Mouse (Mus musculus): Measurements from ENCODE around the gene Hoxd12.

Gene Hoxd12

GRCm38 (mm10) chr2:74681594-74682531, 7.0 kb downstream of the Hoxd12 start:
- peak in 1 of 2 experiments; percentile 24 for DNase-seq (ENCODE audit: low spot score in 2 of 2)

GRCm38 (mm10) chr2:74682796-74683195, 8.0 kb downstream of the Hoxd12 start:
- no peak for DNase-seq (ENCODE audit: low spot score in 2 of 2)

DNA sequence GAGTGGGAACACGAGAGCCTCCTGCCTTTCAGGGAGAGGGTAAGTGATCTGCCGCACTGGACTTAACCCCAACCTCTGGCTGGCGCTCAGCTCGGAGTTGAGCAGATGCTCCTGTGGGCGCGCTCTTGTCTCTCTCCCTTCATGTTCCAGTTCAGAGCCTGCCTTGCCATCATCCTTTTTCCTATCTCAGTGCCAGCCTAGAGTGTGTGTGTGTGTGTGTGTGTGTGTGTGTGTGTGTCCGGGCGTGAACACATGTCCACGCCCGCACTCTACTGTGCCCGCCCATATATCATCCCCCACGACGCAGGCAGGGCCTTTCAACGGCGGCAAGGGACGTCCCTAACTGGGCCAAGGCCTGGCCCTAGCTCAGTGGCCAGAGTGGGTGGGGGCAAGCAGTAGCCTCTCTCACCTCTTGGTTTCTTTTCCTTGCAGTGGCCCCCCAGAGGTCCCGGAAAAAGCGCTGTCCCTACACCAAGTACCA, 8.7 kb downstream of the Hoxd12 start:
- DNase-seq (ENCODE audit: low spot score in 2 of 2) = no peak

DNA sequence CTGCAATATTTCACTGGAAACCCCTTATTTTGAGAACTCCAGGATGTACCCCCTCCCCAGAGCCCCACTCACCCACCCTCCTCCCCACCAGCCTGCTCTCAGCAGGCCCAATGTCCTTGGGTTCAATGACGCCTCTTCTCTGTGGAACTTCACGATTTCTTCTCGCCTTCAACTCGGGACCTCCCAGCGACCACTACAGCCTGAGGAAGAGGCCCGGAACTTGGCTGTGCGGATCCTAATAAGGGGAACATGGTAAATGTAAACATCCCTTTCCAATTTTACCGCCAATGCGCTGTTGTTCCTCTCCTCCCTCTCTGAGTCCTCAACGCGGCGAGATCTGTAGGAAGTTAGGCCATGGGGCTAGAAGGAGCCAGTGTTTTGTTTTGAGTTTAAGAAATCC, 9.3 kb downstream of the Hoxd12 start:
- DNase-seq (ENCODE audit: low spot score in 2 of 2) = no peak

GRCm38 (mm10) chr2:74685059-74685603, 10.3 kb downstream of the Hoxd12 start:
- no peak for DNase-seq (ENCODE audit: low spot score in 2 of 2)

- no peak for DNase-seq (ENCODE audit: low spot score in 2 of 2)
Measured at GRCm38 (mm10) chr2:74686301-74686987, 11.6 kb downstream of the Hoxd12 start.

GRCm38 (mm10) chr2:74686988-74687697, 12.3 kb downstream of the Hoxd12 start:
- DNase-seq (ENCODE audit: low spot score in 2 of 2) = no peak

DNA sequence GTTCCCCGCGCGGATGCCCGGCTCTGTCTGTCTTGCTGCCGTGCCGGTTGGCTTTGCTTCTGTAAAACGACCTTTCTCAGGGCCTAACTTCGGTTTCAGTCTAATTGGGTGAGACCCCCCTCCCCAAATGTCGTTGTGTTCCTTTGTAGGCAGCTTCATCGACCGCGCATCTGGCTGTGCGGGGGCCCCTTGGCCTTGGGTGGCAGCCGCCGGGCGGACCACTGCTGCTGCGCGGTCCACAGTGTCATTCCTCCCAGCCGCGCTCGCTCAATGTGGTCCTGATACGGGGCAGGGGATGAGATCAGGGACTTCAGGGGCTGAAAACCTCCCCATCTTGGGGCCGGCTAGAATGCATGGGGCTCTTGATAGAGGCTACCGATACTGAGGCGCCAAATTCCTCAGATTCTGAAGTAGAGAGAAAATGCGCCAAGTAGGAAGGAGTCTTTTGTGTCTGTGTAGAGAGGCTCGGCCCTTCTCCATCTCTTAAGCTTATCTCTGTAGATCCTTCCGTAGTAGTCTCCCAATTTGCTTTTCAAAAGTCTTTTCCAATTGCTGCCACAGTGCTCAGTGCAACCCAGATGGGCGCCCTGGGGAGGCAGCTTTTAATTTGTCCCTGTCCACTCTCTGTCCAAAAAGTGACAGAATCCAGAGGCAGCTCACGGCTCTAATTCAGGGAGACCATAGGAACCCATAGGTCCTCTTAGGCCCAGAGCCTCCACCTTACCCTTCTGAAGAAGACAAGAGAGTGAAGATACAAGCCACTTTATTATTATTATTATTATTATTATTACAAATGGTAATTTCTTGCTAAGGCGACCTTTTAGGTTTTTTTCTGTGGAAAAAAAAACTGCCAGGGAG, 13.1 kb downstream of the Hoxd12 start:
- DNase-seq (ENCODE audit: low spot score in 2 of 2) = no peak

- no peak for DNase-seq (ENCODE audit: low spot score in 2 of 2)
Measured at GRCm38 (mm10) chr2:74688795-74689573, 14.2 kb downstream of the Hoxd12 start.

- no peak for DNase-seq (ENCODE audit: low spot score in 2 of 2)
Measured at GRCm38 (mm10) chr2:74689574-74690337, 14.9 kb downstream of the Hoxd12 start.

DNA sequence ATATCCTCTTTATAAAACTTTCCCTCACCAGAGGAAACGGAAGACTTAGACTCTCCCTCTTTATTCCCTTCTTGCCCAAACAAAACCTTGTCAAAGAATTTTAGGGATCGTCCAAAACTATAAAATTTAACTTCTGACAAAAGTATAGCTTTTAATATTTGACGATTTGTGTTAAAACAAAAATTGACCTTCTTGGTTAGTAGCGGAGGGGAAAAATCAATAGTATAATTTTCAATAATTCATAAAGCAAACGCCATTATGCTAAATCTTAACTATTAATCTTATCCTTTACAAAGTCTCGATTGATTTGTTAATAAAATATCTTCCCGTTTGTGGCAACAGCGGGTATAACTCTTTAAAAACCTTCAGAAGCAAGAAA, 15.5 kb downstream of the Hoxd12 start:
- DNase-seq (ENCODE audit: low spot score in 2 of 2) = no peak

- peak in 1 of 2 experiments; percentile 31 for DNase-seq (ENCODE audit: low spot score in 2 of 2)
Measured at GRCm38 (mm10) chr2:74691022-74691951, 16.5 kb downstream of the Hoxd12 start, which contains the start of gene Hoxd10. Gene Hoxd10 (plus strand): TSS chr2:74691924.

GRCm38 (mm10) chr2:74691995-74692807, 17.4 kb downstream of the Hoxd12 start:
- DNase-seq (ENCODE audit: low spot score in 2 of 2) = no peak

- DNase-seq (ENCODE audit: low spot score in 2 of 2) = no peak
Measured at GRCm38 (mm10) chr2:74692808-74693431, 18.1 kb downstream of the Hoxd12 start.

DNA sequence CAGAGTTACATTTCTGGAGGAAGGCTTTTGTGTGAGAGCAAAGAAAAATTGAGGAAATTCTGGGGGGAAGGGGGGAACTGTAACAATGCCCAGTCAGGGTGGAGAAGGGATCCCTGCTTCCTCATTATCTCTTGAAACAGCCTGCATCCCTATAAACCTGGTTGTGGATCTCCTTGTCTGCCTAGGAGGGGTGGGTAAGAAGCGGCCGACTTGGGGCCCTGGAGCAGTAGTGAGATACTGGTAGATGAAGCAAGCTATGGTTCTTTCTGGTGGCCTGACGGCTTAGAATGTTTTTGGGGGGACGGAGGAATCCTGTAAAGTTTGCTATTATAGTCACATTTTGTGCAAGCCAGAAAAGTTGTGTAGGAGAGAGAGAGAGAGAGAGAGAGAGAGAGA, 18.6 kb downstream of the Hoxd12 start:
- no peak for DNase-seq (ENCODE audit: low spot score in 2 of 2)

DNA sequence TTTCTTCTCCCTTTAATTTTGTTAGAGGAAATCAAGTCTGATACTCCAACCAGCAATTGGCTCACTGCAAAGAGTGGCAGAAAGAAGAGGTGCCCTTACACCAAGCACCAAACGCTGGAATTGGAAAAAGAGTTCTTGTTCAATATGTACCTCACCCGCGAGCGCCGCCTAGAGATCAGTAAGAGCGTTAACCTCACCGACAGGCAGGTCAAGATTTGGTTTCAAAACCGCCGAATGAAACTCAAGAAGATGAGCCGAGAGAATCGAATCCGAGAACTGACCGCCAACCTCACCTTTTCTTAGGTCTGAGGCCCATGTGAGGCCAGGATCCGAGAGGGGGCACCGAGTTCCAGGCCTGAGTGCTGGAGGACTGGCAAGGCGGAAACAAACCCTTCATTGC, 19.3 kb downstream of the Hoxd12 start:
- DNase-seq (ENCODE audit: low spot score in 2 of 2) = no peak

- no peak for DNase-seq (ENCODE audit: low spot score in 2 of 2)
Measured at GRCm38 (mm10) chr2:74695383-74695782, 20.6 kb downstream of the Hoxd12 start.
